Mouse (Mus musculus) spleen, adult 12 weeks (tissue): ENCODE results near the gene Smarcb1.

Experiments
- DNase-seq: peaks from one replicate; pipeline ENCODE4 v3.0.0; 2022; ENCODE audit warnings: low spot score

Gene Smarcb1

GRCm38 (mm10) chr10:75856155-75856907 lies 65.1 kb downstream of the Smarcb1 start:
- DNase-seq, result no peak

GRCm38 (mm10) chr10:75855416-75855981 lies 65.9 kb downstream of the Smarcb1 start:
- DNase-seq, result no peak

- no peak for DNase-seq
Observed at GRCm38 (mm10) chr10:75854791-75855190, 66.6 kb downstream of the Smarcb1 start.

- DNase-seq, result no peak
Observed at GRCm38 (mm10) chr10:75854096-75854495, 67.3 kb downstream of the Smarcb1 start.

- DNase-seq, result peak; percentile 70
Observed at GRCm38 (mm10) chr10:75853452-75853851, 68.0 kb downstream of the Smarcb1 start.

GRCm38 (mm10) chr10:75852539-75853125 lies 68.8 kb downstream of the Smarcb1 start:
- DNase-seq, result no peak

GRCm38 (mm10) chr10:75851681-75852080 lies 69.7 kb downstream of the Smarcb1 start:
- no peak for DNase-seq

GRCm38 (mm10) chr10:75851076-75851475 lies 70.3 kb downstream of the Smarcb1 start:
- DNase-seq, result no peak

GRCm38 (mm10) chr10:75848382-75848781 lies 73.0 kb downstream of the Smarcb1 start:
- no peak for DNase-seq
